Mouse (Mus musculus): ENCODE measurements around the gene Swt1. TPM values are rescaled to one million over a fixed set of nuclear protein-coding genes. Genes with fewer than 3 reads are reported as not detected.
A peak's percentile ranks its signal among the peaks of the same experiment; 100 is the strongest.

Gene Swt1
- polyA plus RNA-seq, 1 experiment from 2014 or later = 32.4 TPM

- WGBS = 95% methylated on average over 10 of the region's 10 CpGs
- no peak for ATAC-seq (ENCODE audit: insufficient read depth, low FRiP score)
- H3K36me3 ChIP-seq (ENCODE audit: control insufficient read depth, insufficient read depth, low read length) = peaks cover 33% of the 10 kb centered on the region
Measured at GRCm38 (mm10) chr1:151449866-151450265, 21.6 kb upstream of the Swt1 start.

GRCm38 (mm10) chr1:151435431-151435830, 7.2 kb upstream of the Swt1 start:
- no peak overlapping the region for H3K4me2 ChIP-seq (ENCODE audit: low read depth, low read length)
- no peak overlapping the region for H3K27ac ChIP-seq (ENCODE audit: low read length)
- no peak overlapping the region for H3K9ac ChIP-seq (ENCODE audit: low read length)
- peaks cover 22% of the 10 kb centered on the region; the same call in 1 of the 2 replicates for H3K36me3 ChIP-seq (ENCODE audit: control insufficient read depth, insufficient read depth, low read length)
- WGBS = 80% methylated on average over 6 of the region's 6 CpGs
- H3K27me3 ChIP-seq (ENCODE audit: control insufficient read depth, insufficient read depth, low read length) = no peaks in the 10 kb centered on the region
- ATAC-seq (ENCODE audit: insufficient read depth, low FRiP score) = no peak
- no peaks in the 10 kb centered on the region for H3K4me1 ChIP-seq (ENCODE audit: control insufficient read depth, insufficient read depth, low read length)
- no peaks in the 10 kb centered on the region for H3K9me3 ChIP-seq (replicated peaks; ENCODE audit: control insufficient read depth, low read length)
- H3K4me3 ChIP-seq (replicated peaks; ENCODE audit: low read length) = no peak overlapping the region

More at GRCm38 (mm10) chr1:151449866-151450265, 21.6 kb upstream of the Swt1 start:
- no peak overlapping the region for H3K4me2 ChIP-seq (ENCODE audit: low read depth, low read length)
- no peak overlapping the region for H3K27ac ChIP-seq (ENCODE audit: low read length)
- H3K27me3 ChIP-seq (ENCODE audit: control insufficient read depth, insufficient read depth, low read length) = no peaks in the 10 kb centered on the region
- no peaks in the 10 kb centered on the region for H3K4me1 ChIP-seq (ENCODE audit: control insufficient read depth, insufficient read depth, low read length)
- H3K9me3 ChIP-seq (replicated peaks; ENCODE audit: control insufficient read depth, low read length) = no peaks in the 10 kb centered on the region
- H3K9ac ChIP-seq (ENCODE audit: low read length) = no peak overlapping the region
- H3K4me3 ChIP-seq (replicated peaks; ENCODE audit: low read length) = no peak overlapping the region

GRCm38 (mm10) chr1:151429316-151429715, 1.1 kb upstream of the Swt1 start:
- no peak for ATAC-seq (ENCODE audit: insufficient read depth, low FRiP score)
- Histone ChIP-seq H3K9me3 (replicated peaks; ENCODE audit: control insufficient read depth, low read length) (no peaks in the 10 kb centered on the region), H3K4me2 (ENCODE audit: low read depth, low read length) (peak overlapping the region; percentile 68), H3K27me3 (ENCODE audit: control insufficient read depth, insufficient read depth, low read length) (no peaks in the 10 kb centered on the region), H3K4me1 (ENCODE audit: control insufficient read depth, insufficient read depth, low read length) (peaks cover 13% of the 10 kb centered on the region), H3K9ac (ENCODE audit: low read length) (peak overlapping the region; percentile 96), H3K27ac (ENCODE audit: low read length) (peak overlapping the region; percentile 98), H3K36me3 (ENCODE audit: control insufficient read depth, insufficient read depth, low read length) (no peaks in the 10 kb centered on the region), H3K4me3 (replicated peaks; ENCODE audit: low read length) (peak overlapping the region; percentile 97)
- 28% methylated on average over 9 of the region's 9 CpGs for WGBS

- Histone ChIP-seq H3K4me3 (replicated peaks; ENCODE audit: low read length) (peak overlapping the region; percentile 97), H3K27me3 (ENCODE audit: control insufficient read depth, insufficient read depth, low read length) (no peaks in the 10 kb centered on the region), H3K4me2 (ENCODE audit: low read depth, low read length) (peak overlapping the region; percentile 55), H3K9ac (ENCODE audit: low read length) (peak overlapping the region; percentile 91), H3K9me3 (replicated peaks; ENCODE audit: control insufficient read depth, low read length) (no peaks in the 10 kb centered on the region), H3K27ac (ENCODE audit: low read length) (peak overlapping the region; percentile 82), H3K36me3 (ENCODE audit: control insufficient read depth, insufficient read depth, low read length) (no peaks in the 10 kb centered on the region), H3K4me1 (ENCODE audit: control insufficient read depth, insufficient read depth, low read length) (peaks cover 13% of the 10 kb centered on the region)
- peak; percentile 48 for ATAC-seq (ENCODE audit: insufficient read depth, low FRiP score)
- under 1% methylated on average over 26 of the region's 26 CpGs for WGBS
Measured at GRCm38 (mm10) chr1:151427888-151428262, 380 bp downstream of the Swt1 start.

GRCm38 (mm10) chr1:151426947-151427600, 1.2 kb downstream of the Swt1 start:
- peak overlapping the region; percentile 97 for H3K4me3 ChIP-seq (replicated peaks; ENCODE audit: low read length)
- H3K4me2 ChIP-seq (ENCODE audit: low read depth, low read length) = peak overlapping the region; percentile 55
- H3K9ac ChIP-seq (ENCODE audit: low read length) = peak overlapping the region; percentile 91
- ATAC-seq (ENCODE audit: insufficient read depth, low FRiP score) = no peak
- WGBS = 11% methylated on average over 7 of the region's 7 CpGs
- peaks cover 3% of the 10 kb centered on the region; the same call in 1 of the 2 replicates for H3K36me3 ChIP-seq (ENCODE audit: control insufficient read depth, insufficient read depth, low read length)
- H3K27ac ChIP-seq (ENCODE audit: low read length) = peak overlapping the region; percentile 53
- H3K27me3 ChIP-seq (ENCODE audit: control insufficient read depth, insufficient read depth, low read length) = no peaks in the 10 kb centered on the region
- H3K9me3 ChIP-seq (replicated peaks; ENCODE audit: control insufficient read depth, low read length) = no peaks in the 10 kb centered on the region
- H3K4me1 ChIP-seq (ENCODE audit: control insufficient read depth, insufficient read depth, low read length) = peaks cover 13% of the 10 kb centered on the region

GRCm38 (mm10) chr1:151422178-151422577, 6.1 kb downstream of the Swt1 start:
- H3K9ac ChIP-seq (ENCODE audit: low read length) = no peak overlapping the region
- WGBS = 63% methylated on average over 3 of the region's 3 CpGs

GRCm38 (mm10) chr1:151409827-151410226, 18.4 kb downstream of the Swt1 start:
- Histone ChIP-seq H3K27ac (ENCODE audit: low read length) (no peak overlapping the region), H3K4me3 (replicated peaks; ENCODE audit: low read length) (no peak overlapping the region), H3K36me3 (ENCODE audit: control insufficient read depth, insufficient read depth, low read length) (peaks cover 2% of the 10 kb centered on the region; the same call in 1 of the 2 replicates), H3K27me3 (ENCODE audit: control insufficient read depth, insufficient read depth, low read length) (no peaks in the 10 kb centered on the region), H3K9me3 (replicated peaks; ENCODE audit: control insufficient read depth, low read length) (no peaks in the 10 kb centered on the region), H3K4me1 (ENCODE audit: control insufficient read depth, insufficient read depth, low read length) (no peaks in the 10 kb centered on the region), H3K9ac (ENCODE audit: low read length) (no peak overlapping the region), H3K4me2 (ENCODE audit: low read depth, low read length) (no peak overlapping the region)
- no peak for ATAC-seq (ENCODE audit: insufficient read depth, low FRiP score)
- WGBS = 71% methylated on average over 3 of the region's 3 CpGs

More at GRCm38 (mm10) chr1:151422178-151422577, 6.1 kb downstream of the Swt1 start:
- Histone ChIP-seq H3K4me1 (ENCODE audit: control insufficient read depth, insufficient read depth, low read length) (peaks cover 5% of the 10 kb centered on the region; the same call in 1 of the 2 replicates), H3K36me3 (ENCODE audit: control insufficient read depth, insufficient read depth, low read length) (peaks cover 9% of the 10 kb centered on the region; the same call in 1 of the 2 replicates), H3K27me3 (ENCODE audit: control insufficient read depth, insufficient read depth, low read length) (no peaks in the 10 kb centered on the region), H3K27ac (ENCODE audit: low read length) (no peak overlapping the region), H3K4me2 (ENCODE audit: low read depth, low read length) (no peak overlapping the region), H3K9me3 (replicated peaks; ENCODE audit: control insufficient read depth, low read length) (no peaks in the 10 kb centered on the region), H3K4me3 (replicated peaks; ENCODE audit: low read length) (no peak overlapping the region)
- no peak for ATAC-seq (ENCODE audit: insufficient read depth, low FRiP score)

- no peak overlapping the region for H3K27ac ChIP-seq (ENCODE audit: low read length)
- H3K4me2 ChIP-seq (ENCODE audit: low read depth, low read length) = no peak overlapping the region
- no peak overlapping the region for H3K4me3 ChIP-seq (replicated peaks; ENCODE audit: low read length)
- ATAC-seq (ENCODE audit: insufficient read depth, low FRiP score) = no peak
- no peaks in the 10 kb centered on the region for H3K27me3 ChIP-seq (ENCODE audit: control insufficient read depth, insufficient read depth, low read length)
- no peaks in the 10 kb centered on the region for H3K4me1 ChIP-seq (ENCODE audit: control insufficient read depth, insufficient read depth, low read length)
- H3K9me3 ChIP-seq (replicated peaks; ENCODE audit: control insufficient read depth, low read length) = no peaks in the 10 kb centered on the region
- no peak overlapping the region for H3K9ac ChIP-seq (ENCODE audit: low read length)
- H3K36me3 ChIP-seq (ENCODE audit: control insufficient read depth, insufficient read depth, low read length) = peaks cover 6% of the 10 kb centered on the region; the same call in 1 of the 2 replicates
- WGBS = 100% methylated on average over 1 of the region's 1 CpGs
Measured at GRCm38 (mm10) chr1:151390029-151390428, 38.2 kb downstream of the Swt1 start.

- 84% methylated on average over 3 of the region's 3 CpGs for WGBS
- no peaks in the 10 kb centered on the region for H3K4me1 ChIP-seq (ENCODE audit: control insufficient read depth, insufficient read depth, low read length)
- H3K4me2 ChIP-seq (ENCODE audit: low read depth, low read length) = no peak overlapping the region
- no peak overlapping the region for H3K27ac ChIP-seq (ENCODE audit: low read length)
- H3K27me3 ChIP-seq (ENCODE audit: control insufficient read depth, insufficient read depth, low read length) = no peaks in the 10 kb centered on the region
- no peaks in the 10 kb centered on the region for H3K9me3 ChIP-seq (replicated peaks; ENCODE audit: control insufficient read depth, low read length)
- H3K9ac ChIP-seq (ENCODE audit: low read length) = no peak overlapping the region
- H3K36me3 ChIP-seq (ENCODE audit: control insufficient read depth, insufficient read depth, low read length) = no peaks in the 10 kb centered on the region; the same call in 1 of the 2 replicates
- ATAC-seq (ENCODE audit: insufficient read depth, low FRiP score) = no peak
- no peak overlapping the region for H3K4me3 ChIP-seq (replicated peaks; ENCODE audit: low read length)
Measured at GRCm38 (mm10) chr1:151377353-151377752, 50.9 kb downstream of the Swt1 start.

Data from stomach, embryonic 16.5 days (tissue).